Mouse (Mus musculus): ENCODE measurements at regions not wholly inside any gene's neighbourhood (a gene's known extent, or its start where the extent isn't known, plus 50 kb on each side); places are given as distances from the start of the nearest gene placed in this dataset.

GRCm38 (mm10) chr11:45550376-45550775 lies 301.5 kb upstream of the Clint1 start:
- H3K27ac ChIP-seq = no peak overlapping the region
- DNase-seq (ENCODE audit: low spot score in 2 of 2) = no peak
- TF ChIP-seq CTCF (conservative IDR thresholded peaks at IDR 0.05) = no peak
- H3K4me3 ChIP-seq = no peak overlapping the region

- TF ChIP-seq CTCF (conservative IDR thresholded peaks at IDR 0.05) = no peak
- H3K4me3 ChIP-seq = no peak overlapping the region
- peak in 1 of 2 experiments; percentile 13 for DNase-seq (ENCODE audit: low spot score in 2 of 2)
- 0 out of 2 replicates have a peak overlapping the region, but pooled peaks have one; percentile 43 for H3K27ac ChIP-seq
Measured at GRCm38 (mm10) chr11:45577469-45578154, 274.2 kb upstream of the Clint1 start.

- H3K27ac ChIP-seq = no peak overlapping the region
- DNase-seq (ENCODE audit: low spot score in 2 of 2) = no peak
- no peak overlapping the region for H3K4me3 ChIP-seq
- TF ChIP-seq CTCF (conservative IDR thresholded peaks at IDR 0.05) = no peak
Measured at GRCm38 (mm10) chr11:45592335-45592734, 259.5 kb upstream of the Clint1 start.

GRCm38 (mm10) chr11:45592890-45593642 lies 258.8 kb upstream of the Clint1 start:
- H3K27ac ChIP-seq = no peak overlapping the region
- no peak for TF ChIP-seq CTCF (conservative IDR thresholded peaks at IDR 0.05)
- no peak for DNase-seq (ENCODE audit: low spot score in 2 of 2)
- no peak overlapping the region for H3K4me3 ChIP-seq

- Histone ChIP-seq H3K27ac (no peak overlapping the region), H3K4me3 (no peak overlapping the region)
- TF ChIP-seq CTCF (conservative IDR thresholded peaks at IDR 0.05) = no peak
- DNase-seq (ENCODE audit: low spot score in 2 of 2) = no peak
Measured at GRCm38 (mm10) chr11:45595372-45595771, 256.5 kb upstream of the Clint1 start.

GRCm38 (mm10) chr11:45621824-45622223 lies 230.0 kb upstream of the Clint1 start:
- Histone ChIP-seq H3K4me3 (no peak overlapping the region), H3K27ac (no peak overlapping the region)
- TF ChIP-seq CTCF (conservative IDR thresholded peaks at IDR 0.05) = no peak
- DNase-seq (ENCODE audit: low spot score in 2 of 2) = no peak

- no peak overlapping the region for H3K4me3 ChIP-seq
- no peak for TF ChIP-seq CTCF (conservative IDR thresholded peaks at IDR 0.05)
- no peak for DNase-seq (ENCODE audit: low spot score in 2 of 2)
- no peak overlapping the region for H3K27ac ChIP-seq
Measured at GRCm38 (mm10) chr11:45622701-45623100, 229.2 kb upstream of the Clint1 start.

GRCm38 (mm10) chr11:45624233-45624632 lies 227.6 kb upstream of the Clint1 start:
- TF ChIP-seq CTCF (conservative IDR thresholded peaks at IDR 0.05) = no peak
- Histone ChIP-seq H3K4me3 (no peak overlapping the region), H3K27ac (no peak overlapping the region)
- DNase-seq (ENCODE audit: low spot score in 2 of 2) = no peak

GRCm38 (mm10) chr11:45629250-45629649 lies 222.6 kb upstream of the Clint1 start:
- DNase-seq (ENCODE audit: low spot score in 2 of 2) = no peak
- TF ChIP-seq CTCF (conservative IDR thresholded peaks at IDR 0.05) = peak; percentile 75
- H3K4me3 ChIP-seq = no peak overlapping the region

GRCm38 (mm10) chr11:45634535-45635235 lies 217.2 kb upstream of the Clint1 start:
- no peak overlapping the region for H3K27ac ChIP-seq
- no peak for TF ChIP-seq CTCF (conservative IDR thresholded peaks at IDR 0.05)
- no peak for DNase-seq (ENCODE audit: low spot score in 2 of 2)
- no peak overlapping the region for H3K4me3 ChIP-seq

More at GRCm38 (mm10) chr11:45629250-45629649, 222.6 kb upstream of the Clint1 start:
- H3K27ac ChIP-seq = no peak overlapping the region

GRCm38 (mm10) chr11:45635896-45636295 lies 216.0 kb upstream of the Clint1 start:
- H3K27ac ChIP-seq = no peak overlapping the region
- TF ChIP-seq CTCF (conservative IDR thresholded peaks at IDR 0.05) = no peak

GRCm38 (mm10) chr11:45639236-45639635 lies 212.6 kb upstream of the Clint1 start:
- Histone ChIP-seq H3K27ac (no peak overlapping the region), H3K4me3 (no peak overlapping the region)
- no peak; the same call in 1 of the 2 replicates for TF ChIP-seq CTCF (conservative IDR thresholded peaks at IDR 0.05)
- DNase-seq (ENCODE audit: low spot score in 2 of 2) = no peak

More at GRCm38 (mm10) chr11:45635896-45636295, 216.0 kb upstream of the Clint1 start:
- DNase-seq (ENCODE audit: low spot score in 2 of 2) = no peak
- no peak overlapping the region for H3K4me3 ChIP-seq

GRCm38 (mm10) chr11:45642142-45642756 lies 209.6 kb upstream of the Clint1 start:
- no peak for TF ChIP-seq CTCF (conservative IDR thresholded peaks at IDR 0.05)
- H3K4me3 ChIP-seq = no peak overlapping the region
- no peak overlapping the region for H3K27ac ChIP-seq
- DNase-seq (ENCODE audit: low spot score in 2 of 2) = no peak

All from layer of hippocampus, adult 2 months (tissue).